Mouse (Mus musculus) spleen, adult 2 months (tissue): ENCODE results near the gene Ccdc34. TPM values are rescaled to one million over a fixed set of nuclear protein-coding genes. Genes with fewer than 3 reads are reported as not detected.

Experiments
- DNase-seq, 2 experiments: peaks; one replicate each; pipeline versions ENCODE4 v3.0.0 to v3.0.0-alpha.2; 2012 to 2021; ENCODE audit warnings: low spot score in 2 of 2, low read depth in 1 of 2
- H3K27ac ChIP-seq: fragments of 200-500 bp; 2 replicates; pipeline ENCODE4 v1.5.1; 2012; ENCODE audit warnings: low read length, inconsistent platforms; ENCODE audit not compliant: insufficient read depth
- H3K27me3 ChIP-seq: fragments of 200-500 bp; 2 replicates; pipeline ENCODE4 v1.6.1; 2012; ENCODE audit warnings: mild to moderate bottlenecking, moderate library complexity, low read length, inconsistent platforms; ENCODE audit not compliant: control insufficient read depth, insufficient read depth
- H3K36me3 ChIP-seq: fragments of 200-500 bp; 2 replicates; pipeline ENCODE4 v1.6.1; 2012; ENCODE audit warnings: mild to moderate bottlenecking, low read length, inconsistent platforms; ENCODE audit not compliant: control insufficient read depth, insufficient read depth
- H3K4me1 ChIP-seq: fragments of 200-500 bp; 2 replicates; pipeline ENCODE4 v1.6.1; 2011; ENCODE audit warnings: inconsistent platforms; ENCODE audit not compliant: control insufficient read depth, insufficient read depth, insufficient read length
- H3K4me3 ChIP-seq: fragments of 200-500 bp; 2 replicates; pipeline ENCODE4 v1.5.1; 2011; ENCODE audit warnings: mild to moderate bottlenecking, inconsistent platforms; ENCODE audit not compliant: insufficient read depth, insufficient read length; ENCODE audit errors: extremely low read depth
- CTCF ChIP-seq: fragments of 200-500 bp; IDR thresholded peaks from 2 replicates; pipeline ENCODE4 v1.5.1; 2011; ENCODE audit warnings: mild to moderate bottlenecking, inconsistent platforms; ENCODE audit not compliant: insufficient read depth, insufficient read length, insufficient replicate concordance; ENCODE audit errors: extremely low read depth
- POLR2A ChIP-seq: fragments of 200-500 bp; IDR thresholded peaks from 2 replicates; pipeline ENCODE4 v1.6.1; 2011; ENCODE audit warnings: low read depth, low read length, inconsistent platforms
- WGBS: fragments of 180-500 bp; shearing (Covaris S2); methylation state at CpG from one replicate; pipeline ENCODE4 v1.1.7; 2018; 5-methylcytosine and 5-hydroxymethylcytosine counted together
- polyA plus RNA-seq: library from polyadenylated mRNA; depleted of rRNA; stranded (reverse); fragments of >200 nt; gene quantifications from 2 replicates; pipeline ENCODE4 v1.2.3, GENCODE M21; 2012

Ccdc34 gene
- polyA plus RNA-seq, 1 experiment, result 3.3 TPM

DNA sequence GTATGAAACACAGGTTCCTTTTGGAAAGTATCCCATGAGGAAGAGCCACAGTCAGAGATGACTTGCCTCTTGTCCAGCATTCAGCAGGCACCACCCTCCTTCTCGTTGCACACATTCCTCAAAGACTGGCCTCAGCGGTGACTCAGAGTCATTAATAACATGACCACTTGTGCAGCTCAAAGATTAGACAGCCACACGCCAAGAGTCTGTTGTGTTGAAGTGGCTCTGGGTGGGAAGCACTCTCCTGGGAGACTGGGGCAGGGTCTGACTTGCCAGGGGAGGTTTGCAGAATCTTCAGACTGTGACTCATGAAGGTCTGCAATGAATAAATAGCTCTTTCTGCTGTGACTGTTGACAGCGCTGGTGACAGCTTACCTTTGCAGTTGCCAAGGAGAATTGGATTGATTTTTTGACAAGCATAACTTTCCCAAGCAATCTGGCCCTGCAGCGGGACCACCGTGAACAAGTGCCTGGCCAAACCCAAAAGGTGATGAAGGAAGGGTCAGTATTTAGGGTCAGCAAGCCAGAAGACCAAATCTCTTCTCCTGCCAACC, 168.9 kb downstream of the Ccdc34 start:
- Histone ChIP-seq H3K27ac (no peak overlapping the region), H3K4me3 (no peak overlapping the region), H3K36me3 (no peaks in the 10 kb centered on the region), H3K4me1 (no peaks in the 10 kb centered on the region), H3K27me3 (no peaks in the 10 kb centered on the region)
- 36% methylated on average over 6 of the region's 6 CpGs for WGBS
- TF ChIP-seq POLR2A (no peak), CTCF (no peak)
- DNase-seq, result no peak

DNA sequence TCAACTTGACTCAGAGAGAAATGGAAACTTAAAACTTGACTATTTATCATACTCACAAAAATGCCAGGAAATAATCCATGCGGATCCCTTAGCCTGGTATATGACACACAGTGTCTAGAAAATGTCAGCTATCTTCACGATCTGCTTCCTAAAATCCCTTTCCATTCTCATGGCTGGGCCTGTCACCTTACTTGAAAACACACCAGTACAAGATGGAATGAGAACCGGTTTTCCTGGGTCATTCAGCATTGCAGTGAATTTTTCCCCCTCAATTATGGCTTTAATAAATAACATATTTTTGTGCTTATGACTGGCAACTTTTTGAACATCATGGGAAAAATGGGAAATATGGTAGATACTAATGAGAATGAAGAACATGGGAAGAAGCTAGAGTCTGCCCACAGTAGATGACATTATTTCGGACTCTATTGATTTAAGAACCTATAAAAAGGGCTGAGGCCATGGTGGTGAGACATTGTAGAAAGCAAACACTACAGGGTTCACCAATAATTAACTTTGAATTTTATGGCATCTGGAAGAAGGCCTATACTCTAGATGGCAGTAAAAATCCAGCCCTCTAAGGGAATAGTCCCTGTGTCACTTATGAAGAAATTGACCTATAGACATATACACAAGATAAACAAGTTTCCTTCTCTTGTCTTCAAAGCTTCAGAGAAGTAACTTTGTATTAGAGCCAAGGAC, 171.2 kb downstream of the Ccdc34 start:
- TF ChIP-seq POLR2A, result no peak
- Histone ChIP-seq H3K4me3 (no peak overlapping the region), H3K4me1 (no peaks in the 10 kb centered on the region), H3K27me3 (no peaks in the 10 kb centered on the region), H3K36me3 (no peaks in the 10 kb centered on the region), H3K27ac (no peak overlapping the region)
- 87% methylated on average over 4 of the region's 4 CpGs for WGBS
- no peak for DNase-seq

DNA sequence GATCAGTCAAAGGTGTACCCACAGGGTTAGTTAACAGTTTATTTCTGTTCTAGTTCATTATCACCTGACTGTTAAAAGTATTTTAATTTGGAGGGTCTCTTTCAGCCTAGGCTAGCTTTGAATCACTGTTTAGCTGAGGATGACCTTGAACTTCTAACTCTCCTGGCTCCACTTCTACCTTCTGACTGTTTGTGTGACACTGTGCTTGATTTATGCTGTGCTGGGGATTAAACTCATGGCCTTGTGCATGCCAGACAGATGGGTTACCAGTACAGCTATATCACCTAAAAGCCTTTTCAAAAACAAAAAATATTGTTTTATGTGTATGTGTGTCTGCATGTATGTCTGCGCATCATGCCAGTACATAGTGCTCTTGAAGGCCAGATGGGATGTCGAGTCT, 172.8 kb downstream of the Ccdc34 start:
- Histone ChIP-seq H3K27me3 (no peaks in the 10 kb centered on the region), H3K36me3 (no peaks in the 10 kb centered on the region), H3K27ac (no peak overlapping the region), H3K4me3 (no peak overlapping the region), H3K4me1 (no peaks in the 10 kb centered on the region)
- TF ChIP-seq POLR2A, result no peak
- TF ChIP-seq CTCF, result no peak
- 92% methylated on average over 2 of the region's 2 CpGs for WGBS
- no peak for DNase-seq

DNA sequence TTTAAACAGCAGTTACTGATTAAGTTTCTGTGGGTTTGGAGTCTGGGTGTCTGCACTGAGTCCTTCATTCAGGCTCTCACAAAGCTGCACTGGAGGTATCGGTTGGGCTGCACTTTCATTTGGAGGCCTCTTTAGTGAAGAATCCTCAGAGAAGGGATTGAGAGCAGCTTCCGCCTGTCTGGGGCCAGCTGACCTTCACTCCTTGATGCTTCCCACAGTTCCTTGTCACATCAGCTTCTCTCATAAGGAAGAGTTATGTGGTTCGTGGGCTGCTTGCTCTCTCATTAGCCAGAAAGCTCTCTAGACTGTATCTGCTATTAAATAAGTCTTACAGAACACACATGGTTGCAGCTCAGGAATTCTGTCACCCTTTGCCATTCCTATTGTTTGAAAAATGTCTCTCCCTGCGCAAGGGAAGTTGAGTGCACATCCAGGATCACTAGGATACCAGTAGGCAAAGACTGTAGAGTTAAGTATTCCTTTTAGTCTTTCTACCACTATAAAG, 173.6 kb downstream of the Ccdc34 start:
- 78% methylated on average over 4 of the region's 4 CpGs for WGBS
- no peak for TF ChIP-seq CTCF
- TF ChIP-seq POLR2A, result no peak

GRCm38 (mm10) chr2:110191965-110192701, 174.5 kb downstream of the Ccdc34 start:
- H3K27me3 ChIP-seq, result no peaks in the 10 kb centered on the region
- no peaks in the 10 kb centered on the region for H3K36me3 ChIP-seq
- no peak for DNase-seq
- H3K4me1 ChIP-seq, result no peaks in the 10 kb centered on the region
- H3K27ac ChIP-seq, result no peak overlapping the region
- no peak overlapping the region for H3K4me3 ChIP-seq
- TF ChIP-seq CTCF (no peak), POLR2A (no peak)
- WGBS, result 36% methylated on average over 15 of the region's 15 CpGs

More for the DNA sequence above, 173.6 kb downstream of the Ccdc34 start:
- Histone ChIP-seq H3K4me1 (no peaks in the 10 kb centered on the region), H3K4me3 (no peak overlapping the region), H3K27me3 (no peaks in the 10 kb centered on the region), H3K27ac (no peak overlapping the region), H3K36me3 (no peaks in the 10 kb centered on the region)
- no peak for DNase-seq

DNA sequence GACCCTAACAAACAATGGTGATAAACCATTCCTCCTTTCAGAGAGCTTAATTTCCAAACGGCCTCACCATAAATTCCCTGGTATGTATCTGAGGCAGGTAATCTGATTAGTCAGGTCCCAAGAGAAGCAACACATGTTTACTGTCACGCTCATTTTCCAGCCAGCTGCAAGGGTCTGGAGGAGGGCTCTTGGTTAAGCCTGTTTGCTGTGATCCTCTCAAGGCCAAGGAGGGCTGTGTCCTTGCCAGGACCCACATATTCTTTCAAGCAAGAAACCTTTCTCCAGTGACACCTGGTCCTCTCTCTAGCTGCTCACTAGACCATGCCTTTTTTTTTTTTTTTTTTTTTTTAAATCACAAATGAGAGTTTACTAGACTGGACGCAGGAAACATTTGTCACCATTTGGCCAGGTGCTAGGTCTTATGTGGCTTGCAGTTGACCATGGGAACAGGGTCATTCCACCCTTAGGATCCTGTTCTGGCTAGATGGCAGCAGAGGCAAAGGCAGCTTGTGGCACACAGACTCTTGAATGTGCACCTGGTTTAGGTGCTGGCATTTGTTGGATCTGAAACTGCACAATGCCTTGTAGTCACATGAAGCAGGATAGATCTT, 175.2 kb downstream of the Ccdc34 start:
- TF ChIP-seq POLR2A (no peak), CTCF (no peak)
- DNase-seq, result no peak
- 37% methylated on average over 3 of the region's 3 CpGs for WGBS

DNA sequence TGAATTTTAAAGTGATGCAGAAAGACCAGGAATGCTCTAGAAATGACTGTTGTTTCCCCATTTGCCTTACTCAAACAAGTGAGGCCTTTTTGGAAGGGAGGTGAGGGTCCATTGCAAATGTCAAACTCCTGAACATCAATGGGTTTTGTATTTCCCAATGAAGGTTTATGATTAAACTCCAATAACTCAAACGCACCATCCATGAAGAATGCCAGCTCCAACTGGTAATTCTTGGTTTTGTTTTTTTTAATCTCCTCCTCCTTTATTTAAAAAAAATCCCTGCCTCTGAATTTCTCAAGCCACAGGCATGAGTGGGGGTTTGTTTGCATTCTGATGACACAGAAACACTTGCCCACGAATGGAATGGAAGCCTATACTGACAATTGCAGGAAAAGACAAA, 178.9 kb downstream of the Ccdc34 start:
- Histone ChIP-seq H3K27me3 (no peaks in the 10 kb centered on the region), H3K4me1 (no peaks in the 10 kb centered on the region), H3K4me3 (no peak overlapping the region), H3K36me3 (no peaks in the 10 kb centered on the region), H3K27ac (no peak overlapping the region)
- TF ChIP-seq CTCF (no peak), POLR2A (no peak)
- 70% methylated on average over 2 of the region's 2 CpGs for WGBS
- no peak for DNase-seq

More for the DNA sequence above, 175.2 kb downstream of the Ccdc34 start:
- Histone ChIP-seq H3K4me1 (no peaks in the 10 kb centered on the region), H3K36me3 (no peaks in the 10 kb centered on the region), H3K27me3 (no peaks in the 10 kb centered on the region), H3K27ac (no peak overlapping the region), H3K4me3 (no peak overlapping the region)
